Mouse (Mus musculus) liver, embryonic 14.5 days (tissue): Measurements from ENCODE around the gene 4632433K11Rik.

Experiments
- CTCF ChIP-seq: IDR thresholded peaks from 2 replicates; pipeline ENCODE4 v1.5.1; 2016; ENCODE audit warnings: antibody characterized with exemption, low read depth, control low read depth
- EP300 ChIP-seq: IDR thresholded peaks from 2 replicates; pipeline ENCODE4 v1.6.1; 2016; ENCODE audit warnings: antibody characterized with exemption, low read depth

DNA sequence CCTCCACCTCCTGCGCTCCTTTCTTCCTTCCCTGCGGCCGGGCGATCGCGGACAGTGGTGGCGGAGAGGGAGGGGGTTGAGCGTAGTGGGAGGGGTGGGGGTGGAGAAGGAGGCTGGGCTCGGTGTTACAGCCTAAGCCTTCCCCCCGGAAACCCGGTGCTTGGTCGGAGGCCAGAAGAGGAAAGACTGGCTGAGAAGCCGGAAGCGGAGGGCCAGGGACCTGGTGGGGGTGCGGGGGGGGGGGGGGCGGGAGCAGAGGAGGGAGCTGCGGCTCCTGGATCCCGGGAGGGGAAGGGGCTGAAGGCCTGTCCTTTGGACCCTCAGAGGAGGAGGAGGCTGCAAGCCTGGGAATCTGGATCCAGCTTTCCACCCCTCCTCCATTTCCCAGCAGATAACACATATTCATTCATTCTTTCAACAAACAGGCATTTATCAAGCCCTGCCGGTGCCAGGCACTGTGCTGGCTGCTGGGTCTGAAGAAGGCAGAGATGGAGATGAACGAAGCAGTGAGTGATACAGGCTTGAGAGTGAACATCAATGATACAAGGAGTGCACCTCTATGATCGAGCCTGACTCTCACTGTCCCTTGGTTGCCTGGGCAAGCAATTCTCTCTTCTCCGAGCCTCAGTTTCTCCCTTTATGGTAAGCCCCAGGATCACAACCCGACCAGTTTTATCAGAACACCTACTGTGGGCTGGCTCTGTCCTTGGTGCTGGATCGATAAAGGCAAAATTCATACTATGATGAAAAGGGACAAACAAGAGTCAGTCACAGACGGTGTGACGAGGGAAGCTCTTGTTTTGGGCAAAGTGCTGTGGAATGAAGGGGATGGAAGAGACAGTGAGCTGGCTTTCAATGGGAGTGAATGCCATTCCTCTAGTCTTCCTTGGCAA is 37.7 kb upstream of the 4632433K11Rik start, which contains the start of gene Zfp579:
- TF ChIP-seq CTCF (no peak), EP300 (no peak)
